Mouse (Mus musculus) intestine, embryonic 15.5 days (tissue): Measurements from ENCODE around the gene Gpr183. TPM values are rescaled to one million over a fixed set of nuclear protein-coding genes. Genes with fewer than 3 reads are reported as not detected.

Experiments used
- ATAC-seq: fragments of 200-750 bp; cut with Nextera tagmentation; 2 replicates; pipeline ENCODE4 v1.8.0; 2017; ENCODE audit warnings: moderate TSS enrichment, moderate library complexity
- H3K27ac ChIP-seq: fragments of 300-500 bp; sonication (generic); 2 replicates; pipeline ENCODE4 v1.5.1; 2015; ENCODE audit warnings: mild to moderate bottlenecking, inconsistent platforms
- H3K27me3 ChIP-seq: fragments of 300-500 bp; sonication (generic); replicated peaks from 2 replicates; pipeline ENCODE4 v1.6.1; 2015; ENCODE audit warnings: inconsistent platforms
- H3K36me3 ChIP-seq: fragments of 300-500 bp; sonication (generic); 2 replicates; pipeline ENCODE4 v1.6.1; 2015; ENCODE audit warnings: inconsistent platforms
- H3K4me1 ChIP-seq: fragments of 300-500 bp; sonication (generic); replicated peaks from 2 replicates; pipeline ENCODE4 v1.6.1; 2015; ENCODE audit warnings: inconsistent platforms
- H3K4me2 ChIP-seq: fragments of 300-500 bp; sonication (generic); replicated peaks from 2 replicates; pipeline ENCODE4 v1.6.1; 2015; ENCODE audit warnings: mild to moderate bottlenecking, inconsistent platforms
- H3K4me3 ChIP-seq: fragments of 300-500 bp; sonication (generic); replicated peaks from 2 replicates; pipeline ENCODE4 v1.5.1; 2015; ENCODE audit warnings: inconsistent platforms
- H3K9ac ChIP-seq: fragments of 300-500 bp; sonication (generic); 2 replicates; pipeline ENCODE4 v1.6.1; 2015; ENCODE audit warnings: inconsistent platforms
- H3K9me3 ChIP-seq: fragments of 300-500 bp; sonication (generic); 2 replicates; pipeline ENCODE4 v1.6.1; 2016; ENCODE audit warnings: inconsistent platforms
- WGBS: fragments of 180-500 bp; shearing (Covaris S2); methylation state at CpG from one replicate; pipeline ENCODE4 v1.1.7; 2015; 5-methylcytosine and 5-hydroxymethylcytosine counted together
- polyA plus RNA-seq: library from polyadenylated mRNA; unstranded; fragments of >200 nt; fragmentation: Nextera tagmentation; extraction: Ambion mirVana; gene quantifications from 2 replicates; pipeline ENCODE4 v1.2.1, GENCODE M21; 2015

Gpr183 gene
- polyA plus RNA-seq, 1 experiment from 2014 or later = 3.7 TPM

- Histone ChIP-seq H3K9ac (no peak overlapping the region), H3K4me1 (0 out of 2 replicates have a peak, but pooled peaks cover 5% of the 10 kb centered on the region), H3K36me3 (no peaks in the 10 kb centered on the region), H3K27me3 (no peaks in the 10 kb centered on the region), H3K4me2 (no peak overlapping the region), H3K27ac (no peak overlapping the region), H3K9me3 (no peaks in the 10 kb centered on the region), H3K4me3 (no peak overlapping the region)
- 95% methylated on average over 11 of the region's 11 CpGs for WGBS
- ATAC-seq = no peak
Observed at GRCm38 (mm10) chr14:121954129-121954528, 10.9 kb downstream of the Gpr183 start.

- 81% methylated on average over 5 of the region's 5 CpGs for WGBS
- Histone ChIP-seq H3K4me2 (no peak overlapping the region), H3K36me3 (no peaks in the 10 kb centered on the region), H3K27ac (no peak overlapping the region), H3K27me3 (no peaks in the 10 kb centered on the region), H3K9me3 (no peaks in the 10 kb centered on the region), H3K9ac (no peak overlapping the region), H3K4me3 (no peak overlapping the region), H3K4me1 (no peaks in the 10 kb centered on the region)
- ATAC-seq = no peak
Observed at GRCm38 (mm10) chr14:121952046-121952400, 13.0 kb downstream of the Gpr183 start.

- no peak overlapping the region for H3K27ac ChIP-seq
- peak; percentile 75; the same call in 1 of the 2 replicates for ATAC-seq
- H3K4me1 ChIP-seq = 0 out of 2 replicates have a peak, but pooled peaks cover 3% of the 10 kb centered on the region
- H3K27me3 ChIP-seq = no peaks in the 10 kb centered on the region
- H3K9ac ChIP-seq = no peak overlapping the region
- H3K4me3 ChIP-seq = no peak overlapping the region
- no peaks in the 10 kb centered on the region for H3K9me3 ChIP-seq
- 64% methylated on average over 2 of the region's 2 CpGs for WGBS
- no peaks in the 10 kb centered on the region for H3K36me3 ChIP-seq
- no peak overlapping the region for H3K4me2 ChIP-seq
Observed at GRCm38 (mm10) chr14:121951399-121952045, 13.5 kb downstream of the Gpr183 start.

GRCm38 (mm10) chr14:121949897-121950296 lies 15.1 kb downstream of the Gpr183 start:
- no peaks in the 10 kb centered on the region for H3K27me3 ChIP-seq
- no peak for ATAC-seq
- no peak overlapping the region for H3K4me2 ChIP-seq
- no peak overlapping the region for H3K9ac ChIP-seq
- 92% methylated on average over 5 of the region's 5 CpGs for WGBS
- no peak overlapping the region for H3K27ac ChIP-seq
- H3K4me1 ChIP-seq = 0 out of 2 replicates have a peak, but pooled peaks cover 3% of the 10 kb centered on the region
- H3K4me3 ChIP-seq = no peak overlapping the region
- no peaks in the 10 kb centered on the region for H3K9me3 ChIP-seq
- H3K36me3 ChIP-seq = no peaks in the 10 kb centered on the region

- 98% methylated on average over 3 of the region's 3 CpGs for WGBS
- no peak for ATAC-seq
Observed at GRCm38 (mm10) chr14:121949436-121949835, 15.6 kb downstream of the Gpr183 start.

GRCm38 (mm10) chr14:121947966-121948365 lies 17.0 kb downstream of the Gpr183 start:
- Histone ChIP-seq H3K4me3 (no peak overlapping the region), H3K9ac (no peak overlapping the region), H3K36me3 (no peaks in the 10 kb centered on the region), H3K4me2 (no peak overlapping the region), H3K4me1 (0 out of 2 replicates have a peak, but pooled peaks cover 3% of the 10 kb centered on the region), H3K27me3 (no peaks in the 10 kb centered on the region), H3K9me3 (no peaks in the 10 kb centered on the region), H3K27ac (no peak overlapping the region)
- 68% methylated on average over 3 of the region's 3 CpGs for WGBS
- no peak for ATAC-seq

More at GRCm38 (mm10) chr14:121949436-121949835, 15.6 kb downstream of the Gpr183 start:
- Histone ChIP-seq H3K9me3 (no peaks in the 10 kb centered on the region), H3K4me1 (0 out of 2 replicates have a peak, but pooled peaks cover 3% of the 10 kb centered on the region), H3K27me3 (no peaks in the 10 kb centered on the region), H3K4me2 (no peak overlapping the region), H3K4me3 (no peak overlapping the region), H3K9ac (no peak overlapping the region), H3K36me3 (no peaks in the 10 kb centered on the region), H3K27ac (no peak overlapping the region)

- Histone ChIP-seq H3K36me3 (no peaks in the 10 kb centered on the region), H3K9me3 (no peaks in the 10 kb centered on the region), H3K4me2 (no peak overlapping the region), H3K4me3 (no peak overlapping the region), H3K27me3 (no peaks in the 10 kb centered on the region), H3K27ac (no peak overlapping the region), H3K9ac (no peak overlapping the region), H3K4me1 (0 out of 2 replicates have a peak, but pooled peaks cover 3% of the 10 kb centered on the region)
- WGBS = 56% methylated on average over 8 of the region's 8 CpGs
- ATAC-seq = no peak
Observed at GRCm38 (mm10) chr14:121947201-121947760, 17.7 kb downstream of the Gpr183 start.

- ATAC-seq = no peak
- H3K36me3 ChIP-seq = no peaks in the 10 kb centered on the region
- 43% methylated on average over 8 of the region's 8 CpGs for WGBS
- H3K27me3 ChIP-seq = no peaks in the 10 kb centered on the region
- H3K9ac ChIP-seq = no peak overlapping the region
- H3K4me3 ChIP-seq = no peak overlapping the region
- H3K4me1 ChIP-seq = 0 out of 2 replicates have a peak, but pooled peaks cover 3% of the 10 kb centered on the region
- H3K4me2 ChIP-seq = no peak overlapping the region
- H3K9me3 ChIP-seq = no peaks in the 10 kb centered on the region
- H3K27ac ChIP-seq = no peak overlapping the region
Observed at GRCm38 (mm10) chr14:121946728-121947127, 18.3 kb downstream of the Gpr183 start.

- Histone ChIP-seq H3K9me3 (no peaks in the 10 kb centered on the region), H3K27ac (no peak overlapping the region), H3K4me3 (no peak overlapping the region), H3K36me3 (no peaks in the 10 kb centered on the region), H3K9ac (no peak overlapping the region), H3K4me2 (no peak overlapping the region), H3K4me1 (0 out of 2 replicates have a peak, but pooled peaks cover 3% of the 10 kb centered on the region), H3K27me3 (no peaks in the 10 kb centered on the region)
- ATAC-seq = no peak
- WGBS = 81% methylated on average over 5 of the region's 5 CpGs
Observed at GRCm38 (mm10) chr14:121946131-121946530, 18.9 kb downstream of the Gpr183 start.

- Histone ChIP-seq H3K9me3 (no peaks in the 10 kb centered on the region), H3K4me2 (no peak overlapping the region), H3K4me3 (no peak overlapping the region), H3K27me3 (no peaks in the 10 kb centered on the region), H3K27ac (no peak overlapping the region), H3K4me1 (no peaks in the 10 kb centered on the region), H3K36me3 (no peaks in the 10 kb centered on the region), H3K9ac (no peak overlapping the region)
- ATAC-seq = no peak
- WGBS = 89% methylated on average over 3 of the region's 3 CpGs
Observed at GRCm38 (mm10) chr14:121939582-121939981, 25.4 kb downstream of the Gpr183 start.

GRCm38 (mm10) chr14:121938256-121939191 lies 26.5 kb downstream of the Gpr183 start:
- 88% methylated on average over 11 of the region's 11 CpGs for WGBS
- H3K4me3 ChIP-seq = no peak overlapping the region
- H3K9ac ChIP-seq = no peak overlapping the region
- H3K27me3 ChIP-seq = no peaks in the 10 kb centered on the region
- H3K4me2 ChIP-seq = no peak overlapping the region
- no peak for ATAC-seq
- peaks cover 8% of the 10 kb centered on the region; the same call in 1 of the 2 replicates for H3K36me3 ChIP-seq
- no peak overlapping the region for H3K27ac ChIP-seq
- H3K4me1 ChIP-seq = no peaks in the 10 kb centered on the region
- no peaks in the 10 kb centered on the region for H3K9me3 ChIP-seq

- no peak for ATAC-seq
- no peaks in the 10 kb centered on the region for H3K27me3 ChIP-seq
- H3K4me3 ChIP-seq = no peak overlapping the region
- 82% methylated on average over 11 of the region's 11 CpGs for WGBS
- no peaks in the 10 kb centered on the region for H3K9me3 ChIP-seq
- H3K4me2 ChIP-seq = no peak overlapping the region
- no peak overlapping the region for H3K27ac ChIP-seq
- H3K4me1 ChIP-seq = no peaks in the 10 kb centered on the region
- H3K9ac ChIP-seq = no peak overlapping the region
- peaks cover 8% of the 10 kb centered on the region; the same call in 1 of the 2 replicates for H3K36me3 ChIP-seq
Observed at GRCm38 (mm10) chr14:121937601-121938255, 27.3 kb downstream of the Gpr183 start.
